In genomic region chr4:24800345-24800936, GRCm38 (mm10) we compare ENCODE assay signal across 20 mouse cellular contexts. TPM values are rescaled to one million over a fixed set of nuclear protein-coding genes. Genes with fewer than 3 reads are reported as not detected.
DNase-seq lines count a peak whose midpoint lies in the region; ATAC-seq lines count a peak whose summit lies in the region.
"Had no signal": no experiment of that assay in that cellular context is flagged by ENCODE, and none has a peak within 500 bp of the region (broad histone marks: within the 10 kb centered on the region; RNA-seq: fewer than 3 reads in every experiment).

No protein-coding gene starts in this region.

- no peak for DNase-seq in limb, embryonic 11.5 days (ENCODE audit: low spot score)
- no peak for DNase-seq in limb, embryonic 10.5 days (ENCODE audit: low spot score)
- DNase-seq in embryo, embryonic 10 days (ENCODE audit: low spot score), result no peak
- DNase-seq in liver, embryonic 11.5 days (ENCODE audit: low spot score), result no peak
- DNase-seq: adrenal gland, adult 2 months; adrenal gland, postnatal 25 days; cerebellum, adult 18-20 months; cerebellum, adult 9-11 months; cerebellum, postnatal 36 days; gastrocnemius, postnatal 10 days; heart, adult 18-20 months; heart, postnatal 10 days; heart, postnatal 4 days had no signal

- H3K27me3 ChIP-seq in forebrain, embryonic 16.5 days (replicated peaks; ENCODE audit: control insufficient read depth, insufficient read depth, low read length), result no peaks in the 10 kb centered on the region
- H3K27me3 ChIP-seq in forebrain, embryonic 12.5 days, result no peaks in the 10 kb centered on the region; the same call in 1 of the 2 replicates
- no peaks in the 10 kb centered on the region for H3K27me3 ChIP-seq in limb, embryonic 11.5 days (ENCODE audit: control insufficient read depth, insufficient read depth, low read length)
- no peaks in the 10 kb centered on the region for H3K27me3 ChIP-seq in limb, embryonic 10.5 days (ENCODE audit: low read depth, poor library complexity, severe bottlenecking)
- H3K27me3 ChIP-seq in embryonic facial prominence, embryonic 12.5 days, result 0 out of 2 replicates have a peak, but pooled peaks cover 3% of the 10 kb centered on the region
- no peaks in the 10 kb centered on the region for H3K27me3 ChIP-seq in midbrain, embryonic 13.5 days
- H3K27me3 ChIP-seq in liver, embryonic 11.5 days (replicated peaks; ENCODE audit: control insufficient read depth, insufficient read depth, low read length), result no peaks in the 10 kb centered on the region

- H3K4me3 ChIP-seq in forebrain, embryonic 16.5 days (replicated peaks; ENCODE audit: low read length), result no peak overlapping the region
- H3K4me3 ChIP-seq in forebrain, embryonic 12.5 days (replicated peaks), result no peak overlapping the region
- H3K4me3 ChIP-seq in limb, embryonic 11.5 days (ENCODE audit: low read depth, low read length), result no peak overlapping the region
- H3K4me3 ChIP-seq in limb, embryonic 10.5 days, result no peak overlapping the region
- no peak overlapping the region for H3K4me3 ChIP-seq in embryonic facial prominence, embryonic 12.5 days
- no peak overlapping the region for H3K4me3 ChIP-seq in midbrain, embryonic 13.5 days (replicated peaks)
- H3K4me3 ChIP-seq in liver, embryonic 11.5 days (ENCODE audit: low read depth, low read length), result no peak overlapping the region
- H3K4me3 ChIP-seq: heart, embryonic 10.5 days had no signal

- no peaks in the 10 kb centered on the region for H3K36me3 ChIP-seq in forebrain, embryonic 16.5 days (ENCODE audit: control insufficient read depth, insufficient read depth)
- H3K36me3 ChIP-seq in forebrain, embryonic 12.5 days (replicated peaks), result no peaks in the 10 kb centered on the region
- no peaks in the 10 kb centered on the region for H3K36me3 ChIP-seq in limb, embryonic 11.5 days (ENCODE audit: control insufficient read depth, insufficient read depth, low read length)
- no peaks in the 10 kb centered on the region for H3K36me3 ChIP-seq in limb, embryonic 10.5 days
- no peaks in the 10 kb centered on the region for H3K36me3 ChIP-seq in embryonic facial prominence, embryonic 12.5 days
- H3K36me3 ChIP-seq in midbrain, embryonic 13.5 days, result no peaks in the 10 kb centered on the region
- no peaks in the 10 kb centered on the region for H3K36me3 ChIP-seq in liver, embryonic 11.5 days (ENCODE audit: control insufficient read depth, insufficient read depth, low read length)
- H3K36me3 ChIP-seq: heart, embryonic 10.5 days had no signal

- 90% methylated on average over 9 of the region's 9 CpGs for WGBS in forebrain, embryonic 16.5 days
- 87% methylated on average over 9 of the region's 9 CpGs for WGBS in forebrain, embryonic 12.5 days
- 88% methylated on average over 9 of the region's 9 CpGs for WGBS in limb, embryonic 11.5 days
- 95% methylated on average over 9 of the region's 9 CpGs for WGBS in limb, embryonic 10.5 days
- 89% methylated on average over 9 of the region's 9 CpGs for WGBS in embryonic facial prominence, embryonic 12.5 days
- WGBS in midbrain, embryonic 13.5 days, result 92% methylated on average over 9 of the region's 9 CpGs
- 76% methylated on average over 9 of the region's 9 CpGs for WGBS in liver, embryonic 11.5 days

- H3K4me1 ChIP-seq in forebrain, embryonic 16.5 days (replicated peaks; ENCODE audit: control insufficient read depth, insufficient read depth, low read length), result no peaks in the 10 kb centered on the region; the same call in 1 of the 2 replicates
- no peaks in the 10 kb centered on the region for H3K4me1 ChIP-seq in forebrain, embryonic 12.5 days
- H3K4me1 ChIP-seq in limb, embryonic 11.5 days (ENCODE audit: control insufficient read depth, insufficient read depth, low read length), result no peaks in the 10 kb centered on the region
- 0 out of 2 replicates have a peak, but pooled peaks cover 4% of the 10 kb centered on the region for H3K4me1 ChIP-seq in limb, embryonic 10.5 days
- no peaks in the 10 kb centered on the region for H3K4me1 ChIP-seq in embryonic facial prominence, embryonic 12.5 days
- H3K4me1 ChIP-seq in midbrain, embryonic 13.5 days (replicated peaks), result 0 out of 2 replicates have a peak, but pooled peaks cover 2% of the 10 kb centered on the region
- H3K4me1 ChIP-seq in liver, embryonic 11.5 days (replicated peaks; ENCODE audit: control insufficient read depth, insufficient read depth, low read length), result no peaks in the 10 kb centered on the region
- H3K4me1 ChIP-seq: heart, embryonic 10.5 days had no signal

- no peak overlapping the region for H3K9ac ChIP-seq in forebrain, embryonic 16.5 days (replicated peaks; ENCODE audit: low read depth, low read length)
- H3K9ac ChIP-seq in forebrain, embryonic 12.5 days, result no peak overlapping the region
- H3K9ac ChIP-seq in limb, embryonic 11.5 days (ENCODE audit: low read length), result no peak overlapping the region
- H3K9ac ChIP-seq in embryonic facial prominence, embryonic 12.5 days, result no peak overlapping the region
- H3K9ac ChIP-seq in midbrain, embryonic 13.5 days (replicated peaks), result no peak overlapping the region
- no peak overlapping the region for H3K9ac ChIP-seq in liver, embryonic 11.5 days (ENCODE audit: low read depth, low read length)

- H3K27ac ChIP-seq in forebrain, embryonic 16.5 days (ENCODE audit: low read length), result no peak overlapping the region
- H3K27ac ChIP-seq in forebrain, embryonic 12.5 days, result no peak overlapping the region
- no peak overlapping the region for H3K27ac ChIP-seq in limb, embryonic 11.5 days (replicated peaks; ENCODE audit: low read depth, low read length)
- H3K27ac ChIP-seq in limb, embryonic 10.5 days, result no peak overlapping the region
- H3K27ac ChIP-seq in embryonic facial prominence, embryonic 12.5 days, result no peak overlapping the region
- no peak overlapping the region for H3K27ac ChIP-seq in midbrain, embryonic 13.5 days
- H3K27ac ChIP-seq in liver, embryonic 11.5 days (ENCODE audit: low read depth, low read length), result no peak overlapping the region
- H3K27ac ChIP-seq: heart, embryonic 10.5 days had no signal

- H3K9me3 ChIP-seq in forebrain, embryonic 16.5 days (ENCODE audit: control insufficient read depth, low read length), result no peaks in the 10 kb centered on the region
- no peaks in the 10 kb centered on the region for H3K9me3 ChIP-seq in forebrain, embryonic 12.5 days
- H3K9me3 ChIP-seq in limb, embryonic 11.5 days (ENCODE audit: control insufficient read depth, low read length), result no peaks in the 10 kb centered on the region
- no peaks in the 10 kb centered on the region for H3K9me3 ChIP-seq in limb, embryonic 10.5 days (replicated peaks)
- H3K9me3 ChIP-seq in embryonic facial prominence, embryonic 12.5 days, result no peaks in the 10 kb centered on the region
- no peaks in the 10 kb centered on the region for H3K9me3 ChIP-seq in midbrain, embryonic 13.5 days
- no peaks in the 10 kb centered on the region for H3K9me3 ChIP-seq in liver, embryonic 11.5 days (ENCODE audit: control insufficient read depth, low read length)
- H3K9me3 ChIP-seq: heart, embryonic 10.5 days had no signal

- peak; percentile 44; the same call in 1 of the 2 replicates for ATAC-seq in forebrain, embryonic 16.5 days
- no peak for ATAC-seq in forebrain, embryonic 12.5 days (ENCODE audit: low FRiP score)
- peak; percentile 24; the same call in 1 of the 2 replicates for ATAC-seq in limb, embryonic 11.5 days (ENCODE audit: insufficient number of reproducible peaks, low FRiP score, low TSS enrichment, low read depth)
- ATAC-seq in embryonic facial prominence, embryonic 12.5 days (ENCODE audit: insufficient number of reproducible peaks, insufficient read depth, low FRiP score, low TSS enrichment), result 0 out of 2 replicates have a peak, but pooled peaks have one; percentile 67
- ATAC-seq in midbrain, embryonic 13.5 days, result peak; percentile 60; the same call in 1 of the 2 replicates
- no peak for ATAC-seq in liver, embryonic 11.5 days (replicated peaks; ENCODE audit: low FRiP score)
- ATAC-seq: hindbrain, embryonic 16.5 days; inflammation-experienced regulatory T-cells, adult 6 months had no signal

- no peak overlapping the region for H3K4me2 ChIP-seq in forebrain, embryonic 16.5 days (ENCODE audit: low read length)
- no peak overlapping the region for H3K4me2 ChIP-seq in forebrain, embryonic 12.5 days
- H3K4me2 ChIP-seq in limb, embryonic 11.5 days (ENCODE audit: low read depth, severe bottlenecking), result no peak overlapping the region
- no peak overlapping the region for H3K4me2 ChIP-seq in embryonic facial prominence, embryonic 12.5 days (replicated peaks)
- H3K4me2 ChIP-seq in midbrain, embryonic 13.5 days (replicated peaks), result no peak overlapping the region
- H3K4me2 ChIP-seq in liver, embryonic 11.5 days, result no peak overlapping the region

RNA-seq across cellular contexts. Expression of gene Klhl32, which starts 50.5 kb away (rescaled TPM):
- polyA plus RNA-seq in forebrain, embryonic 16.5 days (2015; fragmentation: Nextera tagmentation; extraction: Ambion mirVana), result 21.3 and 26.4 TPM in 2 replicates
- 10.5 and 11.6 TPM in 2 replicates for polyA plus RNA-seq in forebrain, embryonic 12.5 days (2016; fragmentation: Nextera tagmentation; extraction: Ambion mirVana)
- 4.0 and 4.9 TPM in 2 replicates for polyA plus RNA-seq in limb, embryonic 11.5 days (2014; fragmentation: Nextera tagmentation; extraction: Ambion mirVana)
- 4.0 and 4.9 TPM in 2 replicates for polyA plus RNA-seq in limb, embryonic 10.5 days (2016; fragmentation: Nextera tagmentation; extraction: Ambion mirVana)
- polyA plus RNA-seq in embryonic facial prominence, embryonic 12.5 days (2016; fragmentation: Nextera tagmentation; extraction: Ambion mirVana), result 4.1 TPM in 2 replicates
- polyA plus RNA-seq in midbrain, embryonic 13.5 days (2015; fragmentation: Nextera tagmentation; extraction: Ambion mirVana), result 19.0 and 19.8 TPM in 2 replicates
- polyA plus RNA-seq in liver, embryonic 11.5 days (2014; fragmentation: Nextera tagmentation; extraction: Ambion mirVana), result 0.34 and 0.51 TPM in 2 replicates

Comparison
In these comparisons a context has a peak if more than half of its experiments do, and no peak if none do; other contexts are left out.
1. ATAC-seq: peak in forebrain, embryonic 16.5 days (single experiment), limb, embryonic 11.5 days (single experiment), embryonic facial prominence, embryonic 12.5 days (single experiment) and midbrain, embryonic 13.5 days (single experiment); none in forebrain, embryonic 12.5 days (single experiment) and liver, embryonic 11.5 days (single experiment).